In the genomic region with DNA sequence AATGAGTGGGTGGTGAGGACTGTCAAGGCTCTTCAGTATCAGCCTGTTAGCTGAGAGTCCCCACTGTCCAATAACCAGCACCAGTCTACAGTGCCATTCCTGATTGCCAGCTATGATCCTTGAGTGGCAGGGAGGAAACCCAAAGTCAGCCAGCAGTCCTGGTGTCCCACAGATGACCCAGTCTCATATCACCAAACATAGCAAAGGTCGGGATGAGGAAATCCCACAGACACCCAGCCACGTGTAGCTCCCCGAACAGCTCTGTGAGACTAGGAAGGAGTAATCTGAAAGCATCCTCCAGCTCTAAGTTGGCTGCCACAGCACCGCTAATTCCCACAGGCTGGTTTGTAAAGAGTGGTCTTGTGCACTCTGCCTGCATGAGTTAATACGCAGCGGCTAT, we compare ENCODE assay signal across 29 mouse cellular contexts. TPM values are rescaled to one million over a fixed set of nuclear protein-coding genes. Genes with fewer than 3 reads are reported as not detected.
"Had no signal": no experiment of that assay in that cellular context is flagged by ENCODE, and none has a peak within 500 bp of the region (broad histone marks: within the 10 kb centered on the region; RNA-seq: fewer than 3 reads in every experiment).

No protein-coding gene starts in this region.

- H3K9me3 ChIP-seq: embryonic facial prominence, embryonic 10.5 days; embryonic facial prominence, embryonic 12.5 days; embryonic facial prominence, embryonic 13.5 days; embryonic facial prominence, embryonic 15.5 days; forebrain, embryonic 10.5 days; forebrain, embryonic 12.5 days; forebrain, embryonic 13.5 days; forebrain, embryonic 15.5 days had no signal

- DNase-seq: cerebellum, adult 2 months; cerebellum, adult 8-10 months; cerebellum, adult 9-10 months; cerebellum, adult 9-11 months; cerebellum, postnatal 10 days; cerebellum, postnatal 14 days; cerebellum, postnatal 25 days; cerebellum, postnatal 36 days; embryo, embryonic 11 days; forebrain, postnatal 0 days; gastrocnemius, adult 2 months; gastrocnemius, postnatal 10 days; gastrocnemius, postnatal 14 days; gastrocnemius, postnatal 25 days; gastrocnemius, postnatal 36 days; heart, adult 11 months; heart, adult 18-20 months had no signal

- H3K27ac ChIP-seq: embryonic facial prominence, embryonic 10.5 days; embryonic facial prominence, embryonic 12.5 days; embryonic facial prominence, embryonic 13.5 days; embryonic facial prominence, embryonic 15.5 days; forebrain, embryonic 10.5 days; forebrain, embryonic 12.5 days; forebrain, embryonic 13.5 days; forebrain, embryonic 15.5 days; gastrocnemius, adult 2 months had no signal

- H3K4me2 ChIP-seq: embryonic facial prominence, embryonic 12.5 days; embryonic facial prominence, embryonic 13.5 days; embryonic facial prominence, embryonic 15.5 days; forebrain, embryonic 12.5 days; forebrain, embryonic 13.5 days; forebrain, embryonic 15.5 days had no signal

- ATAC-seq: forebrain, embryonic 13.5 days; forebrain, embryonic 14.5 days; forebrain, embryonic 15.5 days; forebrain, embryonic 16.5 days; forebrain, postnatal 0 days had no signal

- H3K27me3 ChIP-seq: embryonic facial prominence, embryonic 12.5 days; embryonic facial prominence, embryonic 13.5 days; embryonic facial prominence, embryonic 15.5 days; forebrain, embryonic 12.5 days; forebrain, embryonic 13.5 days; forebrain, embryonic 15.5 days had no signal

- H3K9ac ChIP-seq: embryonic facial prominence, embryonic 12.5 days; embryonic facial prominence, embryonic 13.5 days; embryonic facial prominence, embryonic 15.5 days; forebrain, embryonic 12.5 days; forebrain, embryonic 13.5 days; forebrain, embryonic 15.5 days; forebrain, postnatal 0 days had no signal

- H3K4me3 ChIP-seq: embryonic facial prominence, embryonic 10.5 days; embryonic facial prominence, embryonic 12.5 days; embryonic facial prominence, embryonic 13.5 days; embryonic facial prominence, embryonic 15.5 days; erythroblast, embryonic 14.5 days; forebrain, embryonic 10.5 days; forebrain, embryonic 12.5 days; forebrain, embryonic 13.5 days; forebrain, embryonic 15.5 days; gastrocnemius, adult 2 months had no signal

- H3K4me1 ChIP-seq: embryonic facial prominence, embryonic 15.5 days; forebrain, embryonic 10.5 days had no signal

- H3K36me3 ChIP-seq: embryonic facial prominence, embryonic 10.5 days; embryonic facial prominence, embryonic 12.5 days; embryonic facial prominence, embryonic 13.5 days; embryonic facial prominence, embryonic 15.5 days; forebrain, embryonic 10.5 days; forebrain, embryonic 12.5 days; forebrain, embryonic 15.5 days had no signal

RNA-seq across cellular contexts. Expression of gene Smpd3, which starts 33.5 kb away (rescaled TPM):
- total RNA-seq: granulocyte monocyte progenitor cell, adult 5-6 weeks had no signal
- polyA plus RNA-seq: erythroblast, embryonic 14.5 days had no signal
